Mouse (Mus musculus) embryo, embryonic 11 days (tissue): ENCODE data around the gene Snrpa.

Experiments
- DNase-seq: peaks from one replicate; pipeline ENCODE4 v3.0.0-alpha.2; 2015

Snrpa gene

GRCm38 (mm10) chr7:27198355-27198754, 2.3 kb upstream of the Snrpa start:
- DNase-seq = no peak

DNA sequence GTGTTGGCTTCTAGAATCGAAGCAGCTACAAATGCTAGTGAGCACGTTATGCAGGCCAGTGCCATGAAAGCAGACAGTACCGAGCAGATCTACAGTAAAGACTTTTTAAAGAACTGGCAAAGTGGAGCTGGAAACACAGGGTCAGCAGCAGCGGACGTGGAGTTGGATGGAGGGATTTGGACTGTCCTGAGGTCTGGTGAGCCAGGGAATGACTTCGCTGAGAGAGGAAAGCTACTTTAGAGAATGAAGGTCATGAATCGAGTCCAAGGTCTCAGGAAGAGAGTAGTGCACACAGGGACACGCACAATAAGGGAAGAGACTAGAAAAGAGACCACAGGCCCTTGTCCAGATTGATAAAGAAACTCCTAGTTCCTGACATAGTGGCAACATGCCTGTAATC, 1.6 kb upstream of the Snrpa start:
- DNase-seq = no peak

GRCm38 (mm10) chr7:27197136-27197535, 1.1 kb upstream of the Snrpa start:
- DNase-seq = no peak

GRCm38 (mm10) chr7:27193731-27194130, 2.3 kb downstream of the Snrpa start:
- no peak for DNase-seq

DNA sequence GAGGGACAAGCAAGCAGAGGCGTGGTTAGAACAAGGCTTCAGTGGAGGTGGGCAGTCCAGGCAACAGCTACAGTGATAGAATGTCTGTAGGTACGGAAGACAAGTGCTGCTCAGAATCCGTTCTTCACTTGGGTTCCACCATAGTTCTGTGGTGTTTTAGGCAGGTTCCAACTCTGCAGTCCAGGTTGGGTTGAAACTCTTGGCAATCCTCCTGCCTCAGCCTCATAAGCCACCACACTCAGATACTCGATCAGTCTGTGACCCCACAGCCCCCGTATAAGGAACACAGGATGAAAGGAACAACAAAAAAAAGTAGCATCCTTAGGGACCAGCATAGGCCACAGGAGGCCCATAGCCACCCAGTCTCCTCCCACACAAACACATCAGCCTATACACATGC, 3.6 kb downstream of the Snrpa start:
- DNase-seq = no peak

DNA sequence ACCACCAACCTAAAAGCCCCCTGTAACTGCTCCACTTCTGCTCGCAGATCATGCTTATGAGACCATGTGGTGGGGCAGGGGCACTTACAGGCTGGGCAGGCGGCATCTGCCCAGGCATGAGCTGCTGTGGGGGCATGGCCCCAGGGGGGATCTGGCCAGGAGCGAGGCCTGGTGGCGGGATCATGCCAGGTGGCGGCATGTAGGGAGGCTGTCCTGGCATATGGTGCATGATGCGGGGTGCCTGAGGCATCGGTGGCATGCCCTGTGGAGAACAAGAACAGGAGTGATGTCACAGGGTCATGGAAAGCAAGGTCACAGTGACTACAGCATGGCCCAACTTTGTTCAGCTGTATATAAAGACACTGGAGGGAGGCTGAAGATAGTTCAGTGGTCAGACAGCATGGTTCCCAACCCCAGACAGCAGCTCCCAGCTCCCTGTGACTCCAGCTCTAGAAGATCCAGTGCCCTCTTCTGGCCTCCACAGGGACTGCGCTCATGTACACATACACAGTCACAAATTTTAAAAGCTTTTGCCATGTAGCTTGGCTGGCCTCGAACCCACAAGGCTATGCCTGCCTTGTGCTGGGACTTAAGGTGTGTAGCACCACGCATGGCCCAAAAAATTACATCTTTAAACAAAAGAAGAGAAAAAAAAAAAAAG, 6.7 kb downstream of the Snrpa start:
- no peak for DNase-seq

DNA sequence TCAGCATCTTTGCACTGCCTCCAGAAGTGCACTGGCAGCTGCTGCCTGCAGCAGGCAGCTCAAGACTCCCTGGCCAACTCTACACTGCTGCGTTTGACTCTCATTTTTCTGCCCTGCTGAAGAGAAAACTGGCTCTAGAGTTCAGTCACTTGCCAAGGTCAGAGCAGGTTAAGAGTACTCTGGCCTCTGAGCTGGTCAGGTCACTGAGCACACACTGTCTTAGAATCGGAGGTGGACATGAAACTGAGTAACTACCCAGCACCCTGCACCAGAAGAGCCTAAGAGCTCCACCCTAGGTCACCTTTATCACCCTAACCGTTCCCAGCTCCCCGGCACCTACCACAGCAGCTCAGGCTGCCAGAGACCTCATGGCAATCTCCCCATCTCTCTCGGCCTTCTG, 10.1 kb downstream of the Snrpa start:
- no peak for DNase-seq

- peak; percentile 49 for DNase-seq
Observed at GRCm38 (mm10) chr7:27184964-27185363, 11.1 kb downstream of the Snrpa start.

DNA sequence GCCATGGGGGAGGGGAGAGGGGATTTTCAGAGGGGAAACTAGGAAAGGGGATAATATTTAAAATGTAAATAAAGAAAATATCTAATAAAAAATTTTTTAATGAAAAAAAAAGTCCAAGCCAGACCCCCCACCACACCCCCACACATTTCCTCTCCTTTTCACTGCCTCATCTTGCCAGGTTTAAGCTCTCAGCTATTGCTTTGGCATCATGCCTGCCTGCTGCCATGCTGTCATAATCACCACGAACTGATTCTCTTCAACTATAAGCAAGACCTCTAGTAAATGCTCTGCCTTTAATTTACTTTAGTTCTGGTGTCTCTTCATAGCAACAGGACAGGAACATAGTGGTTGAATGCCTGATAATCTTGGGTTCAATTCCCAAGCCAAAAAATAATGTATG, 13.6 kb downstream of the Snrpa start:
- no peak for DNase-seq

DNA sequence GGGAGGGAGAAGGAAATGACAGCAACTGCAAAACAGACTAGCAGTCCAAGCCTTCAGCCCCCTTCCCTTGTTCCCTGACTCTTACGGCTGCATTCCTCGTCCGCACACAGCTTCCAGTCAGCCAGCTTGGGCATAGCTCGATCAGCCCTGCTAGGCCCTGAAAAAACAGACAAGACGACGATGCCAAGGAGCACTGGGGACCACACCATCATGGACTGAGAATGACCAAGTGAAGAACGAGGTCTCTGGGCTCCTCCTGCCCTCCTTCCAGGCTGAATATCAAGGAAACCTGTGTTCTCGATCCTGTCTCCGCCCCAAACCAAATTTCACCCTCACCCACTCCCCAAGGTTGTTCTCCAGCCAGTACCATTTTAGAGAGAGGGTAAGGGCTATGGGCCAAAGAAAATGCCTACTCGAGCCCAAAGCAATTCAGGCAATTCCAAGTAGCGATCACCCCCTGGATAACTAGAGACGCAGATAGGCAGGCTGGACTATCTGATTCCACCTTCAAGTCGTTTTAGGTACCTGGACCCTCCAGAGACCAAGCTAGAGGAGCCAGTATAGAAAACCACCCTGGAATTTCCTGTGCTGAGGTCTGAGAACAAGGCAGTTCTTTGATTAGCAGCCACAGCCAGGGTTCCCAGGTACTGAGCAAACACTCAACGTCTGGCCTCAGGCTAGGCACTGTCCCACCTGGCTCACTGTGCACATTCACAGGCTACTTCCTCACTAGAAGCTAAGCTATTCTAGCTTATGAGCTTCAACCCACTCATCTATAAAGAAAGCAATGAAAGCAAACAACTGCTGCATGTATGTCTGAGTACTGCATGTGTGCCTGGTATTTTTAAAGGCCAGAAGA, 15.0 kb downstream of the Snrpa start, which contains the start of the genes Gm21983 and Mia:
Gm21983 (minus strand) TSS at position 250 of the 859 bp plus-strand sequence.
Mia (minus strand) TSS at position 321 of the 859 bp plus-strand sequence.
- DNase-seq = no peak

DNA sequence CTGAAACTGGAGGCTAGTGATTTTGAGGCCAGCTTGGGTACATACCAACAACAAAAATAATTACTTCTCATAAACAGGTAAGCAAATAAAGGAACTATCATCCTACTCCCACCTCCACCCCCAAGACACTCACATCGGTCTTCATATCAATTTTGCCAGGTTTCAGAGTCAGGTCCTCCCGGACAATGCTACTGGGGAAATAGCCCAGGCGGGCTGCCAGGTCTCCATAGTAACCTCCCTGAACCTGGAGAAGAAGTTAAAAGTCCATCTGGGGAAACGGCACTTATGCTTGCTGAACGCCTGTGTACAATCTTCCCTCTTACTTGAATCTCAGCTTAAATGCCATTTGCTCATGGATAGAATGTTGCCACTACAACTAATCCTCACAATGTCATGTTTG, 16.0 kb downstream of the Snrpa start:
- no peak for DNase-seq

DNA sequence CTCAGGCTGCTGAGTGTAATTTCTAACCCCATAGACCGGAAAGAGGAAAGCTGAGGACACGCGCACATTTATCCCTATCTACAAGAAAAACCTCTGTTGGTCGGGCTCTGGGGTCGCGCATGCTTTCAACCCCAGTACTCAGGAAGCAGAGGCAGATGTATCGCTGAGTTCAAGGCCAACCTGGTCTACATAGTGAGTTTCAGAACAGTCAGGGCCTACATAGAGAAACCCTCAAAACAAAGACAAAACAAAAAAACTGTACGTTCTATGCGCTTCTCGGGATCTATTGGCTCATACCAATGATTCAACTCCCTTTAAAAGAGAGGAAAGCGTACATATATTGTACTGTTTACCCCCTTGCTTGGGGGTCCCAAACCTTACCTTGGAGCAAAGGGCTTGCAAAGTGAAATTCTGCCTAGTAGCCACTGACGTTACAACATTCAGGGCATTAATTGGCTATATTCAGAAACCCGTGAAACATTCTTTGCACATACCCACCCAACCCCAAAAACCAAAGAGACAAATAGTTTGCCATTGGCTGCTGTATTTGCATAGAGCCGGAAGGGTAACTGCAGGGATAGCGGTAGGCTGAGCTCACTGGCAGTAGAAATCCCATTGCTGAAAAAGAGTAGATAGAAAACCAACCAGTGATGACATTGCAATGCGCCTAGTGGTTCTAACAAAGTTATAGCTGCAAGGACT, 16.7 kb downstream of the Snrpa start:
- no peak for DNase-seq

DNA sequence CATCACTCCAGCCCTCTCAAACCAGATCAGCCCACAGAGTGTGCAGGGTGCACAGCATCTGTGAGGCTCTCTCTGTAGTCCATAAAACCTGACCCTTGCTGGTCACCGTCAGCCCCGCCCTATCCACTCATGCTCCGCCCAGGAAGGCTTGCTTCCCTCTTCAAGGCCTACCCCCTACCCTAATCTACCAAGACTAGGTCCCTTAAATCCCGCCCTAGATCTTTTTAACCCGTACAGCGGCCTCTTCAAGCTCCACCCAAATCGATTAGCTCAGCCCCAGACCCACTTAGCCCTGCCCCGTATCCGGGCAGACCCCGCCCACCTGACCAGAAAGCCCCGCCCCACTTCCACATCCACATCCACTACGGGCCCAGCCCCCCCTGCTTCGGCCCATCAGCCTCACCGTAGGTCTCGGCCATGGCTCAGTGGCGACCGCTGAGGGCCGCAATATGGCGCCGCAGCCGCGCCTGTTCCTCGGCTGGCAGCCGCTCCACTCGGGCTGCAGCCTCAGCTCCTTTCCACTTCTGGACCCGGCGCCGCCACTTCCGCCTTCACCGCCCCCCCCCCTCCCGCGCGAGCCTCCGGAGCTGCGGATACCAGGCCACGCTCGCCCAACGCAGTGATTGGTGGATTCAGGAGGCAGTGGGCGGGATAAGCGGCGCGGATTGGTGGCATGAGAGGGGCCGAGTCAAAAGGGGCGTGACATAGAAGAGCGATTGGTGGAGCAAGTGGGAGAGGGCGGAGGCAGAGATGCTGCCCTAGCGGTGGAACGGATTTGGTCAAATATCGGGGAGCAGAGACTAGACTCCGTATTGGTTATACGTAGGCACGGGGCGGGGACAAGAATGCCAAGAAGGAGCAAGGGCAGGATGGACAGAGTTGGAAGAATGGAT, 17.5 kb downstream of the Snrpa start, which contains the start of gene Rab4b:
Rab4b (minus strand) TSS at position 573 of the 893 bp plus-strand sequence.
- DNase-seq = peak; percentile 98

GRCm38 (mm10) chr7:27177942-27178323, 18.1 kb downstream of the Snrpa start:
- no peak for DNase-seq

- DNase-seq = no peak
Observed at GRCm38 (mm10) chr7:27174896-27175295, 21.2 kb downstream of the Snrpa start.

- DNase-seq = no peak
Observed at GRCm38 (mm10) chr7:27174496-27174895, 21.6 kb downstream of the Snrpa start.

DNA sequence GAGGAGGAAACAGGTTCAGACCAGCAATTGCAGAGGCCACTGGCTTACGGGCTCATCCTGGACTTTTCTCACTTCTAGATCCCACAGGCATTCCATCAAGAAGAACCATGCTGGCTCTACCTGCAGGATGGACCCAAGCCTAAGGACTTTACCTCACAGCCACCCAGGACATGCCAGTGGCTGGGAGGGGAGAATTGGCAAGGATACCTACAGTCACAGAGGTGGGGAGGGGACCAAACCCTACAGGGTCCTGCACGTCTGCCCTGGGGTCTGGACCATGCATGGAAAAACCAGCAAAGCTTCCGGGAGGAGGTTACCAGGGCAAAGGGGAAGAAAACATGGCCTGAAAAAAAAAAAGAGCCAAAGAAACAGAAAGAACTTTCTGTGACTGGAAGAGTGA, 25.1 kb downstream of the Snrpa start:
- no peak for DNase-seq

GRCm38 (mm10) chr7:27168371-27168770, 27.7 kb downstream of the Snrpa start:
- DNase-seq = no peak

- DNase-seq = no peak
Observed at GRCm38 (mm10) chr7:27167475-27168094, 28.5 kb downstream of the Snrpa start.

- peak; percentile 95 for DNase-seq
Observed at GRCm38 (mm10) chr7:27166614-27167474, 29.2 kb downstream of the Snrpa start, which contains the start of gene Egln2. Gene Egln2 (minus strand): TSS chr7:27166802.

GRCm38 (mm10) chr7:27166229-27166613, 29.9 kb downstream of the Snrpa start:
- peak; percentile 92 for DNase-seq
